Mouse (Mus musculus): ENCODE results near the gene 1700010I14Rik.

GRCm38 (mm10) chr17:8951588-8951987 lies 36.5 kb upstream of the 1700010I14Rik start:
- TF ChIP-seq POLR2A (IDR thresholded peaks at IDR 0.05; ENCODE audit: borderline replicate concordance, insufficient read depth, low read length) (no peak), CTCF (IDR thresholded peaks at IDR 0.05; ENCODE audit: borderline replicate concordance, insufficient read depth, low read depth, low read length) (no peak)

Measured in cerebellum, adult 2 months (tissue).